Mouse (Mus musculus): ENCODE results near the gene Nufip2.
"Not testable (repeated sequence)": the region's sequence is repeated elsewhere in the genome, so short reads cannot be mapped to it uniquely, and the experiment has no call there.

The Nufip2 gene

DNA sequence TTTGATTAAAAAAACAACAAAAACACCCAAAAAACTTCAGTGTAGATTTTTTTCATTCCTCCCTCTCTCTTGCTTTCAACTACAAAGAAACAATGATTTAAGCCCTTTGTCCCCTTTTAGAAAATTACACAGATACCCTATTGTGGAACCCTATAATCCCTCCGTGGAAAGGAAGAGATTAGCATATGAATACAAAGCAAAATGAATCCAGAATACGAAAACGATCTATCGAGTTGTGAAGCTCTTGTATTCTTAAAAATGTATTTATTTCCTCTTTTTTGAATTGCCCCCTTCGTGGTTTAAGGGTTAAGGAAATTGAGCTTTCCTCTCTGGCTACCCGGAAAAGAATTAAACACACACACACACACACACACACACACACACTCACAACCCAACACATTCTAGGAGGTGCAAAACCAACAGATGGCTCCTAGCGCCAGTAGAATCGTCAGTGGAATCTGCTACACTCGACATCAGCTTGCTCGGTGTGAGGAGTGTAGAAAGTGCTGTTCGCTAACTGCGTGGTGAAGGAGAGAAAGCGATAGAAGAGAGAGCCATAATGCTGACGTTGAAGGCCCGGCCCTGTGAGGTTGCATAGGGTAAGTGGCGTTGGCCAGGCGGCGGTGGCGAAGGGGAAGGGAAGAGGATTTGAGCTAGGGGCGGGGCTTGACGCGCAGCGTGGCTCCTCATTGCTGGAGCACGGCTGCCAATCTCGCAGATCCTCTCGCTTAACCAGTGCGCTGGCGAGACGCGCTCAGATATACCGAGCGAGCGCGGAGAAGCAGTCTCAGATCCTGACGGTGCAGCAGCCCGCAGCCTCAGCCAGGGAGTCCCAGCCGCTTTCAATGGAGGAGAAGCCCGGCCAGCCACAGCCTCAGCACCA is at the start of gene Nufip2:
Nufip2 (plus strand) TSS at position 773 of the 883 bp plus-strand sequence.
- DNase-seq (ENCODE audit: low spot score), result peak; percentile 98

DNA sequence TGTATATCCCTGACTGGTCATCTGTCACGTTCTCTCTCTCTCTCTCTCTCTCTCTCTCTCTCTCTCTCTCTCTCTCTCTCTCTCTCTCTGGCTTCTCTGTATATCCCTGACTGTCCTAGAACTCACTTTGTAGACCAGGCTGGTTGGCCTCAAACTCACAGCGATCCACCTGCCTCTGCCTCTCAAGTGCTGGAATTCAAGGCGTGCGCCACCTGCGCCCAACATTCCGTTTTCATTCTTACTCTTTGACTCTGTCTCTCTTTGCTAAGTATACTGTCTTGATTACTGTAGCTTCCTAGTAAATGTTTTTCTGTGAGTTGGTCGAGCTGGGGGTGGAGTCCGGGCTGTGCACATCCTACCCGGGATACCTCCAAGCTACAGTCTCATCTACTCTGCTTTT is 44.6 kb upstream of the Nufip2 start:
- no peak for DNase-seq (ENCODE audit: low spot score)

DNA sequence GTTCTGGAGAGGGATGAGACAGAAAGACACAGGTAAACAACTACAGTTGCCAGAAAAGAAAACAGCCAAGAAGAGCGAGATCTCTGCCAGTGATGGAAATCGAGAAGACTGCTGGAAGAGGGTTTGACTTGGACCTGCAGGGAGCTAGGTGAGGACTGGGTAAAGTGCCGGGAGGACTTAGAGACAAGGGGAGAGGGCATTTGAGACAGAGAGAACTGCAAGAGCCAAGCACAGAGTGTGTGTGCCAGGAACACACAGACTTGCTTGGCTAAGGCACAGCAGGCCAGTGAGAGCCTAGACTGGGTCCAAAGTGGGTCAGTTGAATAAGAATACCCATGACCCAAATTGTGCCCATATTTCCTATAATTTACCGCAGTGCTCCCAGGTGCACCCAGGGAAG is 40.5 kb upstream of the Nufip2 start:
- no peak for DNase-seq (ENCODE audit: low spot score)

DNA sequence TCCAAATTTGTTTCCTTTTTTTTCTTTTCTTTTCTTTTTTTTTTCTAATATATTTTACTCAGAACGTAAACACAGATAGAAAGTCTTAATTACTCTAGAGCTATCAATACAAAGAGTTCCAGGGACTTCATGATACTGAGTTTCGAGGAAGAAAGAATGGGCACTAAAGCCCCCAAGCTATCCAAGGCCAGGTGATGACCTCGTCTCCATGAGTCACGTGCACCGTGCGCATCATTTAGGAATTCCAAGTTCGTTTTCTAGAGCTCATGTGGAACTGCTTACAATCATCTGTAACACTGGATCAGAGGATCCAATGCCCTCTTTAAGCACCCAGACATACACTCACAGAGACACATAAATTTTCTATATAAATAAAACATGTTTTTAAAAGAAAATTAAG is 37.1 kb upstream of the Nufip2 start:
- no peak for DNase-seq (ENCODE audit: low spot score)

DNA sequence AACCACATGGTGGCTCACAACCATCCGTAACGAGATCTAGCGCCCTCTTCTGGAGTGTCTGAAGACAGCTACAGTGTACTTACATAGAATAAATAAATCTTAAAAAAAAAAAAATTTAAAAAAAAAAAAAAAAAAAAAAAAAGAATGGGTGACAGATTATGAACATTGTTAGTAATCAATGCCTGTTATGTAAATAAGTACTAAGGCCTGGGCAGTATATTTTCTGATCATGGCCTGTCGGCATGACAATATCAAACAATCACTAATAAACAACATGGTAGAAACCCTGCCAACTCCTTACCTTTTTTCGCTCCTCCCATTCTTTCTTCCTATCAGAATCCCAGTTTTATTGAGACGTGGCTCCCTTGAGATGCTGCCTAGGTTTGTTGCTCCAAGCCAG is 33.5 kb upstream of the Nufip2 start:
- DNase-seq (ENCODE audit: low spot score), result no peak

DNA sequence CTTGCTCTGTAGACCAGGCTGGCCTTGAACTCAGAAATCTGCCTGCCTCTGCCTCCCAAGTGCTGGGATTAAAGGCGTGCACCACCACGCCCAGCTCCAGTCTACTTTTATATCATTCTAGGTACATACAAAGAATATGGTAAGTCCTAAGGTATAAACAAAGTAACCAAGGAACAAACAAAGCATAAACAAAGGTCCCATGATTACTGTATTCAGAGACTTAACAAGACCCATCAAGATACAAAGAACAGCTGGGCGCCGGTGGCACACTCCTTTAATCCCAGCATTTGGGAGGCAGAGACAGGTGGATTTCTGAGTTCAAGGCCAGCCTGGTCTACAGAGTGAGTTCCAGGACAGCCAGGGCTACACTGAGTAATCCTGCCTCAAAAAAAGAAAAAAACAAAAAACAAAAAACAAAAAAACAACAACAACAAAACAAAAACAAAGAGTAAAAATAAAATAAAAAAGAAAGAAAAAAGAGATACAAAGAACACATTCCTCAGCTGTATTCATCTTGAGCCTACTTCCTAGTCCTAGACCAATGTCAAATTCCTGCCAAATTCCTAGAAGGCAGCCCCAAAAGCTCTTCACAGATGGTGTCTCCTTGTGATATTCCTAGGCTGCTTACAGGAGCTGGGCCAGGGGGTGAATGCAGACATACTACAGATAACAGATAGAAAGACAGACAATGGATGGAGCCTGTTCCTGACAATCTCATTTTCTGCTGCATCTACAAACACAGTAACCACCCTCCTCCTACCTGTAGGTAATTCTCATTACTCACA is 32.4 kb upstream of the Nufip2 start:
- DNase-seq (ENCODE audit: low spot score), result not testable (repeated sequence)

DNA sequence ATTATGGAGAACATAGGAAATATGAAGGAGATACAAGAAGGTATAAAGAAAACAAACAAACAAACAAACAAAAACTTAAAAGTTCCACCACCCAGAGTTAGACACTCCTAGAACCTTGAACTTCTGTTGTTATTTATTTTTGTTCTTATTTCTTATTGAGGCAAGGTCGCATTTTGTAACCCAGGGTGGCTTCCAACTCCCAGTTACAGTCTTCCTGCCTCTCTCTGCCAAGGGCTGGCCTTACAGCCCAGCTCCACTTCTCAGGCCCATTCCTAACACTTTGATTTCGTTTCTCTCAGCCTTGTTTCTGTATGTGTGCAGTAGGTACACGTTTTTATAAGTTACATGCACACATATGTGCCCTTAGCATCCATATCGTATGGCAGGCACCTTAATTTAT is 26.0 kb upstream of the Nufip2 start:
- no peak for DNase-seq (ENCODE audit: low spot score)

DNA sequence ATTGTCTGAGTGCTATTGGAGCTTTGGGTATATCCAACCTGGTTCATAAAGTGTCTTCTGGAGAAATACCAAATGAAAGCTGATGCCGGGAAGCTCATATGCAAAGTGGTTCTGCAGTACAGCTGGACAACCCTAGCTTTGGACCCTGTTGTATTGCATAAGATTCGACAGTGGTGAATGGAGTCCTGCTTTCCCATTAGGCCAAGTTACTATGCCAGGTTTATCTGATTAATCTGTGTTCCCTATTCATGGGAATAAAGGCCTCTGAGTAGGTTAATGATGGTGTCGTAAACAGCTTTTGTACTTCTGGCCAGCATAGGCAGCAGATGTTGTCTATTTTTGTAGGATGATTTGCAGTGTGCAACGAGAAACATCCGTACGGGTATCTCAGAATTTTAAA is 22.3 kb upstream of the Nufip2 start:
- no peak for DNase-seq (ENCODE audit: low spot score)

DNA sequence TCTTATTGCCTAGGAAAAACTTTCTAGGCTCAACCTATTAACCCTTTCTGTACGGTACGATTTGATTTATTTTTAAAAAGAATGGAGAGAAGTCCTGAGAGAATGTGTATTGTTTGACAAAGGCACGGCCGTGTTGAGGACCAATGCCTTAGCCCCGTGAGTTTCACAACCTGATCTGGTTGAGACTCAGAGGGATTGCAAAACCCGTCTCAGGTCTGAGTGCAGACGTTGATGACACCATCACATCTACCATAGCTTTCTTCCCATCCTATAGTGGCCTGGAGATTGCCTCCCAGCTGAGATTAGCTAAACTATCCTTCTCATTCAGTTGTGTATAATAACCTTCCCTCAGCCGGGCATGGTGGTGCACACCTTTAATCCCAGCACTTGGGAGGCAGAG is 21.9 kb upstream of the Nufip2 start:
- no peak for DNase-seq (ENCODE audit: low spot score)

DNA sequence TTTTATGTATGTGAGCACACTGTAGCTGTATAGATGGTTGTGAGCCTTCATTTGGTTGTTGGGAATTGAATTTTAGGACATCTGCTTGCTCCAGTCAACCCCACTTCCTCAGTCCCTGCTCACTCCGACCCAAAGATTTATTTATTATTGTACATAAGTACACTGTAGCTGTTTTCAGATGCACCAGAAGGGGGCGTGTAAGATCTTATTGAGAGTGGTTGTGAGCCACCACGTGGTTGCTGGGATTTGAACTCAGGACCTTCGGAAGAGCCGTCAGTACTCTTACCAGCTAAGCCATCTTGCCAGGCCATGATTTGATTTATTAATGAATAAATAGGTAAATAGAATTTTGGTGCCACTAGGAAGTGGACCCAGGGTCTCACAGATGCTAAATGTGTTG is 20.6 kb upstream of the Nufip2 start:
- not testable (repeated sequence) for DNase-seq (ENCODE audit: low spot score)

DNA sequence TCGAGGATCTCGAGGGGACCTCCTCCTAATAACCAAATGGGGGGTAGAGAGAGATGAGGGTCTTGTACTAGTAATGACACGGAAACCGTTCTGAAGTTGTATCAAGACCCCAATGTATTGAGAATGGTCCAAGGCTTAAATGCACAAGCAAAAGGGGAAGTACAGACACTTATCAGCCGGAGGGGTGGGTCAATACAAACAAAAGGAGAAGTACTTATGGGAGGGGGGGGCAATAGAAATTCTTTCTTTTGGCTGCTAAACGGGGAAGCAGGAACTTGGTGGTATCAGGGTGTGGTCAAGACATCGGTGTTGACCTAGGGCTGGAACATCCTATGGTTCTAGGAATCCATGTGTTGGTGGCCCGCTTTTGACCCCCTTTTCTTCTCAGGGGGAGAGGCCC is 19.2 kb upstream of the Nufip2 start:
- DNase-seq (ENCODE audit: low spot score), result not testable (repeated sequence)

DNA sequence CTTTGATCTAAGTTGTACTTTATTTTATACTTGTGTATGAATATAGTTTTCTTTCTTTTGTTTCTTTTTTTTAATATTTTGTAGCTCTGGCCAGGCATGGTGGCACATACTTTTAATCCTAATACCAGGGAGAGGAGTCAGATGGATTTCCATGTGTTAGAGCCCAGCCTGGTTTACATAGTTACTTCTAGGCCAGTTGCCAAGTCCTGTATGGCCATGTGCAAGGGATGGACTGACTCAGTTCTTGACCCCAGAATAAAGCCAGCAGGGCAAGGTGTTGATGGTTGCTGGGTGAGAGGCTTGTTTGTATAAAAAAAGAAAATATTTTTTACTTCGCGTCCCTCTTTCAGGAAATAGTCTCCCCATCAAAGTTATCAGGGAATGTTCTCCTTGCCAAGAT is 13.2 kb upstream of the Nufip2 start:
- no peak for DNase-seq (ENCODE audit: low spot score)

DNA sequence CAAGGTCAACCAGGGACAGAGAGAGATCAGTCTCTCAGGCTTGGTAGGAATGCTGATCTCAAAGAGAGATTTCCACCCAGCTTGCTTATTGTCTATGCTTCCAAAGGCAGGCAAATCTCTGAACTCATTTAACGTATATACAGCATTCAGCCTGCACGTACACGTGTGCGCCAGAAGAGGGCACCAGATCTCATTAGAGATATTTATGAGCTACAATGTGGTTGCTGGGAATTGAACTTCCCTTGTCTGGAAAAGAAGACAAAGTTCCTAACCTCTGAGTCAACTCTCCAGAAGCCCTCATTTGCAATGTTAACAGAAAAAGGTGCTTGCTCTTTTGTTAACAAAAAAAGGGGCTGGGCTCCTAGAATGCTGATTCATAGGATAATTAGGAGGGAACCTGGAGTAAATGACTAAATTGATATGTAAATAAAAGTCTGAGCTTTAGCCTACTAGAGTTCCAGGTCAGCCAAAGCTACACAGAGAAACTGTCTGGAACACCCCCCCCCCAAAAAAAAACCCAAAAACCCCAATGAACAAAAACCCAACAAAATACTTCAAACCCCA is 12.4 kb upstream of the Nufip2 start:
- DNase-seq (ENCODE audit: low spot score), result no peak

DNA sequence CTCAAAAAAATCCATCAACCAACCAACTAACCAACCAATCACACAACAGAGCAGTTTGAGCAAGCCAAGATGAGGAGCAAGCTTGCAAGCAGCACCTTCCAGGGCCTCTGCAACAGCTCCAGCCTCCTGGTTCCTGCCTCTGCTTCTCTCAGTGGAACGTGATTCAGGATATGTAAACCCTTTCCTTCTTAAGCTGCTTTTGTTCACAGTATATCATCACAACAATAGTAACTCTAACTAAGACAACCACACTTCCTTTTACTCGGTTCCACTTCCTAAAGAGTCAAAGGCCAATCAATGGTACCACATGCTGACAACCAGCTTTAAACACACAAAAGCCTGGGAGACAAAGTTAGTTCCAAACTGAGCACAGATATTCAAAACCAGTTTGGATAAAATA is 5.9 kb upstream of the Nufip2 start:
- DNase-seq (ENCODE audit: low spot score), result no peak

DNA sequence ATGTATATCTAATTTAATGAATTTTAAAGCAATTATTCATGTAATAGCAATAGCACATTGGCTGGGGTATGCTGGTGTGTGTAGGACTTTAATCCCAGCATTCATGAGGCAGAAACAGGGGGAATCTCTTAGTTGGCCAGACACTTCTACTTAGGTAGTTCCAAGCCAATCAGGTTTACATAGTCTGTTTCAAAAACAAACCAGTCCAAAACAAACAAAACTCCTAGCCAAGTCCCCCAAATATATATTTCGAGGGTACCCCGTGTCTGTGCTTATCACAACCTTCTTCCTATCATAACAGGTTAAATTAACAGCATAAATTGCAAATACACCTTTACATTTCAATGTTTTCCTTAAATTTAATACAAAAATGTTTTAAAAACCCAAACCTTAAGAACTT is 1.1 kb upstream of the Nufip2 start:
- no peak for DNase-seq (ENCODE audit: low spot score)

DNA sequence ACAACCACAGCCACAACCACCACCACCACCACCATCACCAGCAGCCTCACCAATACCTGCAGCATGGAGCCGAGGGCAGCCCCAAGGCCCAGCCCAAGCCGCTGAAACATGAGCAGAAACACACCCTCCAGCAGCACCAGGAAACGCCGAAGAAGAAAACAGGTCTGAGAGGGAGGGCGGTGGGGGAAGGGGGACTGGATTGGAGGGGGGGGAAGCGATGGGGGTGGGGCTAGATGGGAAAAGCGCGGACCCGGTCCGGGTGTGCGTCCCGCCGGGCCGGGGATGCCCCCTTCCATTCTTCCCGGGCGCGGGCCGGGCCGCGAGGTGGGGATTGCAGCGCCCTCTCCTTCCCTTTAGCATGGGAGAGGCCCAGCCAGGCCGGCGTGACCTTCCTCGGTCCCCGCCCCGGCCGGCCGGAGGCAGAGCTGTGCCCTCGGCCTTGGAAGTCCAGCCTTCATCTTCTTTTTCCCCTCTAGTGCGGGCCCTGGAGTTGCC is 438 bp downstream of the Nufip2 start:
- DNase-seq (ENCODE audit: low spot score), result peak; percentile 66

DNA sequence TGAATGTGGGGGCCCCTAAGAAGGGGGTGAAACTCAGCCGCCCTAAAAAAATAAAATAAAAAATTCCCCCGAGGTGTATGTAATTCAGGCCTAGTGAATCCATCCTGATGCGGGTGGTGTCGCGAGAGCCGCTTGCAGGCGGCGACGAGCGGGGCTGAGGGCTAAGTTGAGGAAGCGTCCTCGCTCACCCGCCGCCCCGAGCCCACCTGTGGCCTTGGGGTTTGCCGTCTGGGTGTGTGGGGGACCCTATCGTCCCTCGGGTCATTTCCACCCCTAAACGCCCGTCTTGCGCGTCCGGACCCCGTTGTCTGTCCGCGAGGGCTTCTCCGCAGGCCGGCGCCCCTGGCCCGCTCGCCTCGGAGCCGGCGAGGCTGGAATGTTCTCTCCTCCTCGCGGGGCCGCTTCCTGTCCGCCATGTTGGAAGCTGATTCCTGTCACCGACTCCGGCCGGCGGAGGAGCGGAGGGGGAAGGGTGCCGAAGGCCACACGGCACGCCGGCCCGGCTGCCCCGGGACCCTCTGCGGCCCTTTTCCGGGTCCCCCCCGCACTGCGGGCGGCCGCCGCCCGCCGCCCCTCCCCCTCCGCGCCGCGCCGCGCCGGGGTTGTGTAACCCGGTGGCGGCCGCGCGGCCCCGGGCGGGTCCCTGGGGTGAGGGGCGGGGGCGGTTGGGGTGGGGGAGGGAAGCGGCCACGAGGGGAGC is 1.0 kb downstream of the Nufip2 start:
- peak; percentile 77 for DNase-seq (ENCODE audit: low spot score)

DNA sequence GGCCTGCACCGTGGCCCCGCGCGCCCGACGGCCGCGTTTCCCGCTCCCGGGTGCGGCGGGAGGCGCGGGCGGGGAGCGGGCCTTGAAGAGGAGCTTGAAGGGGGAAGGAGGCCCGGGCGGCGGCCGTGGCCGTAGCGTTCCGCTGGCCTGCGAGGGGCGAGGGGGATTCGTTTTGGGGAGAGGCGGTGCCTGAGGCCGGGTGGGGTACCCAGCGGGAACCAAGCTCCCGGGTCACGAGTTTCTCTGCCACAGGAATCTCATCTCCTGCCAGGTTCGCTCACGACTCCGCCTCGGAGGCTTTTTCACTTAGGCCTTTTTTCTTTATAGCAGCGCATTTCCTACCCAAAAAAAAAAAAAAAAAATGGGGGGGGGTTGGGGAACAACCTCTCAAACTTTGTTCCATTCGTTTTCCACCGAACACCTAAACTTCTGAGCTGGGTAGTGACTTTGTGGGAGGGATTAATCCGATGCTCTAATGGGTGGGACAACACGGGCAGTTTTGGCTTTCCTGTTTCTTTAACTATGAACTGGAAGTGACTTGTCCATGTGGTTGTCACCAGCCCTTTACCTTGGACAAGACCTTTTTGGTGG is 1.7 kb downstream of the Nufip2 start:
- peak; percentile 66 for DNase-seq (ENCODE audit: low spot score)

DNA sequence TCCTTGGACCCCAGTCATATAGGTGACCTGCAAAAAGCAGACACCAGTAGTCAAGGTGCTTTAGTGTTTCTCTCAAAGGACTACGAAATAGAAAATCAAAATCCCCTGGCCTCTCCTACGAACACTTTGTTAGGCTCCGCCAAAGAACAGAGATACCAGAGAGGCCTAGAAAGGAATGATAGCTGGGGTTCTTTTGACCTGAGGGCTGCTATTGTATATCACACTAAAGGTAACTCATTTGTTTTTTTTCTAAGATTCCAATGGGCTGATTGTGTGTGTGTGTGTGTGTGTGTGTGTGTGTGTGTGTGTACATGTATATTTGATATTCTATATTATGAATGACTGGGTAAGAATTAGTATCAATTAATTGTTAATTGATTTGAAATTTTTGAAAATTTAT is 7.1 kb downstream of the Nufip2 start:
- no peak for DNase-seq (ENCODE audit: low spot score)

DNA sequence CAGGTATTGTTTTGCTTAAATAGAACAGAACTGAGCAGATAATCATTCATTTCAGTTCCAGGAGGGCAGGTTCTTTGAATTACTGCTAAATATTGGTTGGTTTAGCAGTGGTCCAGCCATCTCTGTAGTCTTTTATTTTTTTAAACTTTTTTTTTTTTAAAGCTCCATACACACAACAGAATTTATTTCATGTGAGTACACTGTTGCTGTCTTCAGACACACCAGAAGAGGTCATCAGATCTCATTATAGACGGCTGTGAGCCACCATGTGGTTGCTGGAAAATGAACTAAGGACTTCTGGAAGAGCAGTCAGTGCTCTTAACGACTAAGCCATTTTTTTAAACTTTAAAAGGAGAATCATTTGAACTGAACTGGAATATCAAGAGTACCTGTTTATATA is 11.3 kb downstream of the Nufip2 start:
- DNase-seq (ENCODE audit: low spot score), result no peak

DNA sequence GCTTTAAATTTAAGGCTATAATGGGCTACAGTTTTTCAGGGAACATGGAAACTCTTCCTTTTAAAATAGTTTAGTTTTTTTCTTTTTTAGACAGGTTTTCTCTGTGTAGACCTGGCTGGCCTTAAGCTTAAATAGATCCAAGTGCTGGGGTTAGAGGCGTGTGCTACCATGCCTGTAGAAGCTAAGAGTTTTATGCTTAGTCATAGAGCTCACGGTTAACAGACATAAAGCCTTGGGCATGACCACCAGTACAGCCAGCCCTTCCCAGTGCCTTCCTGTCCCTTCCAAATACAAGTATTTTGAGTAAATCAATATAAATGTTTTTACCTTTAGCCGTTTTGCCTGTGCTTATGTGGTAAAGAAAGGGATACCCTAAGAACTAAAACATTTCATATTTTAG is 20.0 kb downstream of the Nufip2 start:
- no peak for DNase-seq (ENCODE audit: low spot score)

DNA sequence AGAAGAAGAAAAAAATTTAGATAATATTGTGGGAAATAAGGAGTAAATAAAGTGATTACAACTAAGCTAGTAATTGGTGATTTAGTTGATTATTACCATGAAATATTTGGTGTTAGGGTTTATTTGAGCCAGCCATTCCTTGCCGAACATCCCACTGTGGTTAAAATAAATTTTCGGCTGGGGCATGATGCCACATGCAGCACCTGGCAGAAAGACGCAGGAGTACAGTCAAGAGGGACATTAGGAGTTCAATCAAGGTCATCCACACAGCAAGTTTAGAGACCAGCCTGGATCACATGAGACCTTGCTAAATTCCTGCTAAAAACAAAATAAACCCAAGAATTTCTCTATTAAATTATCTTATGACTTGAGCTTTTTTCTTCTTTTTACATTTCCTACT is 23.1 kb downstream of the Nufip2 start:
- no peak for DNase-seq (ENCODE audit: low spot score)
